Mouse (Mus musculus): Measurements from ENCODE around the gene Bud23.

DNA sequence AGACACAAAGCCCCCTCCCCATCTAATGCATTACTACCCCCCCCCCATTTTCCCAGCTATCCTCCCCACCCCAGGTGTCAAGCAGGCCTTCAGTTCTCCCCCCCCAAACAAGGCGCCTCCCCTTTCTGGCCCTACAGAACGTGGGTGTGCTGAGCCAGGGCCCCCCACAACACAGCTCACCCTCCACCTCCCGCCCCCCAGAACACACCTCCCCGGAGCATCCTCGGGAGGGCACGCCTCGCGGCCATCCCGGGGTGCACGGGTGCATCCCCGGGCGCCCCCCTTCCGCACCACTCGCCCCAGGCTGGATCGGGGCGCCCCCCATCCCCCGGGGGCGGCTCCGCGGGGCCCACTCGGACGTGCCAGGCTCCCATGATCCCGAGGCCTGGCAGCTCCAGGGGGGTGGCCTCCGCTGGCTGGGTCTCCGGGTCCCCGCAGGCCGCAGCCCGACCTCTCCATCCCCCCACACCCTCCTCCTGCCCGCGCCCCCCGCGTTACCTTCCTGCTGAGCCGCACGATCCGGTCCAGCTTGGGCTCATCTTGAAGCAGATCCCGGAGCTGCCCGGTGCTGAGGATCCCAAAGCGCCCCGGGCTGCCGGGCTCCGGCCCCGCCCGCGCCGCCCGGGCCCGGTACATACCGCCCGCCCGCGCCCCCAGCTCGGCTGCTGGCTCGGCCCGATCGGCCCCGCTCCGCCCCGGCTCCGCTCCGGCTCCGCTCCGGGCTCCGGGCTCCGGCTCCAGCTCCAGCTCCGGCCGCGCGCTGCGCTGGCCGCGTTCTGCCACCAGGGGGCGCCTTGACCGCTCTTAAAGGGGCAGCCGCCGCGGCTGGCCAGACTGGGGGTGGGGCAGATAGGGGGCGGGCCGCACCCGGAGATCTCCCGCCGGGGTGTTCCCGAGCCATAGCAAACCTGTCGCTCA lies 13.1 kb upstream of the Bud23 start, which contains the start of gene Vps37d:
- TF ChIP-seq POLR2A (IDR thresholded peaks at IDR 0.05; ENCODE audit: borderline replicate concordance, extremely low read depth, insufficient read depth, insufficient read length, poor library complexity, severe bottlenecking) (peak; percentile 54), CTCF (IDR thresholded peaks at IDR 0.05; ENCODE audit: borderline replicate concordance, extremely low read depth, insufficient read depth, insufficient read length) (peak; percentile 86)

Data from brain, embryonic 14.5 days (tissue).